Mouse (Mus musculus): ENCODE data around the gene Wdr54.

The Wdr54 gene

GRCm38 (mm10) chr6:83156259-83156684 is at the start of gene Wdr54, which contains the start of gene 1700003E16Rik:
TSS of gene Wdr54 (minus strand) at chr6:83156397.
TSS of gene 1700003E16Rik (plus strand) at chr6:83156404.
- peak; percentile 71 for DNase-seq (ENCODE audit: low read depth, low spot score)

GRCm38 (mm10) chr6:83205851-83206250 is 49.7 kb upstream of the Wdr54 start:
- DNase-seq (ENCODE audit: low read depth, low spot score) = no peak

DNA sequence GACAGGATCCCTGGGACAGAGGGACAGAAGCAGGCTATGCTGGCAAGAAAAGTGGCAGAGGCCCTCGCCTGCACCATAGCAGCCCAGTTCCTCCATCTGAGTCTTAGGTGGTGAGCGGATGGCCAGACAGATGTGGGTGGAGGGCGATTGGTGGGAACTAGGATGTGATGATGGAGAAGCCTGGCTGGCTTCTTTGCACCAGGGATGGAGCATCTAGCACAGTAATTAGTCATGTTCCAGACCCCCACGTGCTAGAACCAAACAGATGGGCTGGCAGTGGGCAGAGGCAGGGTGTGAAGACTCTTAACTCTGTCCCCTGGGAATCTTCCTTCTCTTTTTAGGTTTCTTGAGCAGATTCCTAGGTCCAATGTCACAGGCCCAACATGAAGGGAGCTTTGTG is 47.1 kb upstream of the Wdr54 start:
- DNase-seq (ENCODE audit: low read depth, low spot score) = no peak

- no peak for DNase-seq (ENCODE audit: low read depth, low spot score)
Observed at GRCm38 (mm10) chr6:83197345-83198004, 41.3 kb upstream of the Wdr54 start.

GRCm38 (mm10) chr6:83193571-83193970 is 37.4 kb upstream of the Wdr54 start:
- no peak for DNase-seq (ENCODE audit: low read depth, low spot score)

GRCm38 (mm10) chr6:83186946-83187345 is 30.7 kb upstream of the Wdr54 start:
- no peak for DNase-seq (ENCODE audit: low read depth, low spot score)

DNA sequence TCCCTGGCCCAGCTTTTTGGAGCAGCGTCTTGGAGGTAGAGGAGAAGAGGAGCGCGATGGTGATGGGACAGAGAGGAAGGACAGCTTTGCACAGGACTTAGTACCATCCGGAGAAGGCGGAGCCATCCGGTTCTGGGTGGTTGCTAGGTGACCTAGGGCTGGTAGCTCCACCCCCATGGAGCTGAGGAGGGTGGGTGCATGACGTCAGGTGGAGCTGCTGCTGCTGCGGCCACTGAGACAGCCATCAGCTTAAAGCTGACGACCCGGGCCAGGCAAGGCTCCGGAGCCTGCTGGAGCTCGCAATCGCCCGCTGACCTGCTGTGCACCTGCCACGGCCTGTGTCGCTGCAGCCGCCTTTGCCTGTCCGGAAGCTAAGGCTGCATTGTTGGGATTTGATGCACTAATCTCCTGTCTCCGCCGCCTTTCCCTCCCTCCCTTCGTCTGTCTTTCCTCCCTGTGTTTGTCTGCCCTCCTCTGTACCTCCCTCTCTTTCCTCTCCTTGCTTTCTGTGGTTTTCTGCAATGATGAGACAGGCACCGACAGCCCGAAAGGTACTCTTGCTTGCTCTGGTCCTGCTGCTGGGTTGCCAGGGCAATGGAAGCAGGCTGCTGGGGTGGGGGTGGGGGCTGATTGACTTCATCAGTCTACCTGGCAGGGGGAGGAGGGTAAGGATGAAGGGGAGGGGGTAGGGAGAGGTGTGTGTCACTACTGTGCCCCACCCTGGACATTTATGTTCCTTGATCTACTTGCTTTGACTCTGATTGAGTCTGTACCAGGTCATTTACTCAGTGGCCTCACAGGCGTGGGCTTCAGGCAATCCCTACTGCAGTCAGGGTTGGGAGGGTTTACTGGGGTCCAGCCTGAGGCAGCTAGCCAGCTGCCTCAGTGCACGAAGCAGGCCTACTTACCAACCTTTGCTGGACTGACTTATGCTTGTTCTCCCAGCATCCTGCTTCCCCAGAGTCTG is 30.0 kb upstream of the Wdr54 start:
- DNase-seq (ENCODE audit: low read depth, low spot score) = no peak

- peak; percentile 44 for DNase-seq (ENCODE audit: low read depth, low spot score)
Observed at GRCm38 (mm10) chr6:83184858-83185435, 28.8 kb upstream of the Wdr54 start.

- no peak for DNase-seq (ENCODE audit: low read depth, low spot score)
Observed at GRCm38 (mm10) chr6:83180605-83181004, 24.4 kb upstream of the Wdr54 start.

GRCm38 (mm10) chr6:83179390-83180117 is 23.4 kb upstream of the Wdr54 start:
- DNase-seq (ENCODE audit: low read depth, low spot score) = no peak

- DNase-seq (ENCODE audit: low read depth, low spot score) = no peak
Observed at GRCm38 (mm10) chr6:83175996-83176395, 19.8 kb upstream of the Wdr54 start.

GRCm38 (mm10) chr6:83172240-83172920 is 16.2 kb upstream of the Wdr54 start:
- no peak for DNase-seq (ENCODE audit: low read depth, low spot score)

- no peak for DNase-seq (ENCODE audit: low read depth, low spot score)
Observed at GRCm38 (mm10) chr6:83171063-83171462, 14.9 kb upstream of the Wdr54 start.

GRCm38 (mm10) chr6:83169872-83170271 is 13.7 kb upstream of the Wdr54 start:
- peak; percentile 87 for DNase-seq (ENCODE audit: low read depth, low spot score)

- peak; percentile 63 for DNase-seq (ENCODE audit: low read depth, low spot score)
Observed at GRCm38 (mm10) chr6:83166243-83166630, 10.0 kb upstream of the Wdr54 start.

DNA sequence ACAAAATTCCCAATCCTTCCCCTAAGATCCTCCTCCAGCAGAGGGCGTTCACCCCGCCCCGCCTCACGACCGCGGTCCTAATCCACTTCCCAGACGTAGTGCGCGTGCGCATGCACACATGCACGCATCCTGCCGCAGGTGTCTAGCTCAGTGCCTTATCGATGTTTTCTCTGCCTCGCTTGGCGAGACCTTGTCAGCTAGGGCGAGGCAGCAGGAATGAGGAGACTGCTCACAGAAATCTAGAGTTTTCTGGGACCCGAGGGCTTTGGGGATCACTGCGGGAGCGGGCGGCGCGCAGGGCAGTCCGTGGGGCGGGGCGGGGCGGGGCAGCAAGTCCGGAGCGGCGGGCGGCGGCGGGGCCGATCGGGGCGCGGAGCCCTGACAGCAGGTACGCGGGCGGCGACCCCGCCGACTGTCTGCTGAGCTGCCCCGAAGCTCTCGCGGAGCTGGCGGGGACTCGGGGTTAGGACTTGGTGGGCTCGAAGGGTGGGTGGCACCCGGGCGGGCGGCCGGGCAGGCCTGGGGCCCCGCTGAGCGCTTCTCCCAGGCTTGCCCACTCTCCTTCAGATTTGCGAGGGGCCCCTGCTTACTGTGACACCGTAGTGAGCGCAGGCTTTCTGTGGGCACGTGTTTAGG is 9.5 kb upstream of the Wdr54 start, which contains the start of gene Dctn1:
Gene Dctn1 (plus strand): TSS at position 314 of the 636 bp plus-strand sequence.
- DNase-seq (ENCODE audit: low read depth, low spot score) = peak; percentile 97

- peak; percentile 67 for DNase-seq (ENCODE audit: low read depth, low spot score)
Observed at GRCm38 (mm10) chr6:83165026-83165606, 8.9 kb upstream of the Wdr54 start.

DNA sequence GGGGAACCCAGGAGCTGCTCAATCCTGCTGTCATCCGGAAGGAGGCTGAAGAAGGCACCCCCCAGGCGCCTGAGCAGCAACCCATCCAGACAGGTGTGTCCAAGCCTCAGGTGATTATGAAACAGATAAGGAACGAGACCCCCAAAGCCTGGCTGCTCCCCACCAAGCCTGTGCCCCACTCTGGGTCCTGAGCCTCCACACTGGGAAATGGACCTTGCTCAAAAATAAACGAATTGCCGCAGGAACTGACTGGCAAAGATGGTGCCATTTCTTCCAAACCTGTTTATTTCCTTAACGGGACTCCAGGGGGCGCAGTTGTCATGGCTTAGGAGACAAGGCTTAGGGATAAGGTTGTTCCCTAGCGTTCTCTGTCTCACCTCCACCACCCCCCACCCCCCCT is 6.5 kb upstream of the Wdr54 start:
- peak; percentile 82 for DNase-seq (ENCODE audit: low read depth, low spot score)

- DNase-seq (ENCODE audit: low read depth, low spot score) = no peak
Observed at GRCm38 (mm10) chr6:83161921-83162641, 5.9 kb upstream of the Wdr54 start.
